Mouse (Mus musculus): Measurements from ENCODE around the gene S100a1. TPM values are rescaled to one million over a fixed set of nuclear protein-coding genes. Genes with fewer than 3 reads are reported as not detected.

Gene S100a1
- polyA plus RNA-seq, 1 experiment from 2014 or later, result 137 TPM

DNA sequence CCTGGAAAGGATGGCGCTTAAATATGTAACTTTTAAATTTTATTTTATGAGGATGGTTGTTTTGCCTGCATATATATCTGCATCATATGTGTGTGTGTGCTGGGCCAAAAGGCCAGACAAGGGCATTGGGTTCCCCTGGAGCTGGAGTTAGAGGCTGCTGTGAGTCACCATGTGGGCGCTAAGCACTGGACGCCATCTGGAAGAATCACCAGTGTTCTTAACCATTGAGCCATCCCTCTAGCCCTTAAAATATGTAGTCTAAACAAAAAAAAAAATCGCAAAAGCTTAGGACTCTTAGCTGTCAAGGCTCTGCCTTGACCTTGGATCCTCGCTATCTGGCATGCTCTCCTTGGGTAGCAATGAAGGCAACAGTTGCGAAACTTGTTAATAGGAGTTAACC lies 25.6 kb downstream of the S100a1 start:
- 90% methylated on average over 6 of the region's 6 CpGs for WGBS (ENCODE audit: insufficient replicate concordance)
- H3K4me1 ChIP-seq (ENCODE audit: control insufficient read depth, insufficient read depth, low read length), result peaks cover 6% of the 10 kb centered on the region; the same call in 1 of the 2 replicates
- H3K4me2 ChIP-seq, result no peak overlapping the region
- H3K9me3 ChIP-seq (replicated peaks; ENCODE audit: control insufficient read depth, low read length), result no peaks in the 10 kb centered on the region
- H3K27ac ChIP-seq (ENCODE audit: low read depth, low read length), result no peak overlapping the region
- no peaks in the 10 kb centered on the region for H3K27me3 ChIP-seq (ENCODE audit: control insufficient read depth, insufficient read depth, low read length)
- H3K4me3 ChIP-seq (ENCODE audit: low read depth, low read length), result no peak overlapping the region
- ATAC-seq (replicated peaks; ENCODE audit: insufficient number of reproducible peaks, low FRiP score, low TSS enrichment), result no peak
- H3K36me3 ChIP-seq (ENCODE audit: control insufficient read depth, insufficient read depth, low read length), result peaks cover 21% of the 10 kb centered on the region
- H3K9ac ChIP-seq (ENCODE audit: low read depth, low read length), result no peak overlapping the region

DNA sequence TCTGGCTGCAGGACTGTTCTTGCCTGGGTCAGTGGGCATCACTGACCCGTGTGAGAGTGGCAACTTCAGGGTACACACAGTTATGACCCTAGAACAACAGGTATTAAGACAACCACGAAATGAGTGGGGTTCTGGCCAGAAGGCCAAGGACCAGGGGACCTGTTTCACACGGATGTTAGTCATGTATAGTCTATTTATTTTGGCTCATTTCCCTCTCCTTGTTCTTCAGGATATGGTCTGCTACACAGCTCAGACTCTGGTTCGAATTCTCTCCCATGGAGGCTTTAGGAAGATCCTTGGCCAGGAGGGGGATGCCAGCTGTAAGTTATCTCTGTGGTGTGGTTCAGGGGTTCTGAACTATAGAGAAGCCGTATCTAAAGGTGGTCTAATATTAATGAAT lies 27.2 kb downstream of the S100a1 start:
- 80% methylated on average over 5 of the region's 5 CpGs for WGBS (ENCODE audit: insufficient replicate concordance)

DNA sequence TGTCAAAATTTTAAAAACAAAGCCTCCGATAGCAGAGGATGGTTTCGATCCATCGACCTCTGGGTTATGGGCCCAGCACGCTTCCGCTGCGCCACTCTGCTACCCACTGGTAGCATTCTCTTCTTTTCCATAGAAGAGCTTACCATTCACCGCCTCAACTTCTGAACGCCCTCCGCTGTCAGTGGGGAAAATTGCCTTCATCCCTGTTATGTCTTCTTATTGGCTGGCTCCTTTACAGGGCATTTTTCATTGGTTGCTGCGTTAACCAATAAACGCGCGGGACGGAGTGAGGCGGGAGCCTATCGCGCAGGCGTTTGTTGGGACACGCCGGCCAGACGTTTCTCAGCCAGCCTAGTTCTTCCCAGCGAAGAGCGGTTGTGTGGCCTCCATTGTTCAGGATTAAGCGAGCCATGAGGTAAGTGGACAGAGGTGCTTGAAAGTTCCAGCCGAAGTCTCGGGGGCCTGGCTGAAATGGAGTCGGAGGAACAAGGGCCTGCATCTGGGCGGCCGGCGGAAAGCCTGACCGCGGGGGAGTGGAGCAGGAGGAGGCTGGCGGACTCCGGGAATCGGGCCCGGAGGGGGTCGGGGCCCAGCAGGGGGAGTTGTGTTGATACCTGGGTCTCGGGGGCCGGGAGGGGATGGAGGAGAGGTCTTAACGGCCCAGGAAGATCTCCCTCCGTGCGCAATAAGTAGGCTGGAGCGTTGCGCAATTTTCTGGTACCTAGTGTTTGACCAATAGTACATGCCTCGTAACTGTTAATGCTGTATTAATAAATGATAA lies 38.2 kb downstream of the S100a1 start, which contains the start of gene Ilf2:
Ilf2 (plus strand) TSS at position 296 of the 781 bp plus-strand sequence.
- Histone ChIP-seq H3K4me2 (peak within 1 kb of the TSS; percentile 85), H3K4me1 (ENCODE audit: control insufficient read depth, insufficient read depth, low read length) (peaks cover 6% of the 10 kb centered on the region; the same call in 1 of the 2 replicates), H3K4me3 (ENCODE audit: low read depth, low read length) (peak within 1 kb of the TSS; percentile 90), H3K36me3 (ENCODE audit: control insufficient read depth, insufficient read depth, low read length) (peaks cover 18% of the 10 kb centered on the region), H3K9me3 (replicated peaks; ENCODE audit: control insufficient read depth, low read length) (no peaks in the 10 kb centered on the region), H3K27ac (ENCODE audit: low read depth, low read length) (peak within 1 kb of the TSS; percentile 94), H3K27me3 (ENCODE audit: control insufficient read depth, insufficient read depth, low read length) (no peaks in the 10 kb centered on the region), H3K9ac (ENCODE audit: low read depth, low read length) (peak within 1 kb of the TSS; percentile 96)
- ATAC-seq (replicated peaks; ENCODE audit: insufficient number of reproducible peaks, low FRiP score, low TSS enrichment), result peak; percentile 99
- WGBS (ENCODE audit: insufficient replicate concordance), result under 1% methylated on average over 45 of the region's 45 CpGs

More for the DNA sequence above, 27.2 kb downstream of the S100a1 start:
- Histone ChIP-seq H3K36me3 (ENCODE audit: control insufficient read depth, insufficient read depth, low read length) (peaks cover 30% of the 10 kb centered on the region), H3K9ac (ENCODE audit: low read depth, low read length) (no peak overlapping the region), H3K4me1 (ENCODE audit: control insufficient read depth, insufficient read depth, low read length) (peaks cover 6% of the 10 kb centered on the region; the same call in 1 of the 2 replicates), H3K4me3 (ENCODE audit: low read depth, low read length) (no peak overlapping the region), H3K9me3 (replicated peaks; ENCODE audit: control insufficient read depth, low read length) (no peaks in the 10 kb centered on the region), H3K27me3 (ENCODE audit: control insufficient read depth, insufficient read depth, low read length) (no peaks in the 10 kb centered on the region), H3K27ac (ENCODE audit: low read depth, low read length) (no peak overlapping the region), H3K4me2 (no peak overlapping the region)
- no peak for ATAC-seq (replicated peaks; ENCODE audit: insufficient number of reproducible peaks, low FRiP score, low TSS enrichment)

DNA sequence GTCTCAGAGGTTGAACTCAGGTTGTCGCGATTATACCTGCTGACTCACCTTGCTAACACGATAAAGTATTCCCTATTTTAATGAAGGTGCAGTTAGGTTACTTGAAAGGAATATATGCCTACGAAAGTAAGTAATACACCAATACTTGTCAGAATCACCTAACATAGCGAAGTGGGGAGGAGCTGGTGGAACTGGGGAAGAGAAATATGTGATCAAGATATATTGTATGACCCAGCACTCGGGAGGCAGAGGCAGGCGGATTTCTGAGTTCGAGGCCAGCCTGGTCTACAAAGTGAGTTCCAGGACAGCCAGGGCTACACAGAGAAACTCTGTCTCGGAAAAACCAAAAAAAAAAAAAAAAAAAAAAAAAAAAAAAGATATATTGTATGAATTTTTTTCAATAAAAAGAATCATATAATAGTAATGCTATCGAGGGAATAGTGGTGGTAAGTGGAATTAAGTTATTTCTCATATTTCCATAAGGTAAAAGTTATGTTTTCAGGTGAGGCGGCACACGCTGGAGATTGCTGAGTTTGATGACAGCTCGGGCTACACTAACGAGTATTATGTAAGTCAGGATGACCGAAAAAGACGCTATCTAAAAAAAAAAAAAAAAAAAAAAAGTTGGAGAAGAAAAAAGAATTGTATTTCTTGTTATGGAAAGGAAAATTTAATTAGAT lies 38.9 kb downstream of the S100a1 start:
- Histone ChIP-seq H3K36me3 (ENCODE audit: control insufficient read depth, insufficient read depth, low read length) (peaks cover 13% of the 10 kb centered on the region), H3K4me2 (peak overlapping the region; percentile 52), H3K4me1 (ENCODE audit: control insufficient read depth, insufficient read depth, low read length) (peaks cover 6% of the 10 kb centered on the region; the same call in 1 of the 2 replicates), H3K9ac (ENCODE audit: low read depth, low read length) (no peak overlapping the region), H3K27me3 (ENCODE audit: control insufficient read depth, insufficient read depth, low read length) (no peaks in the 10 kb centered on the region), H3K4me3 (ENCODE audit: low read depth, low read length) (peak overlapping the region; percentile 38), H3K9me3 (replicated peaks; ENCODE audit: control insufficient read depth, low read length) (no peaks in the 10 kb centered on the region), H3K27ac (ENCODE audit: low read depth, low read length) (no peak overlapping the region)
- WGBS (ENCODE audit: insufficient replicate concordance), result 39% methylated on average over 15 of the region's 16 CpGs
- 0 out of 2 replicates have a peak, but pooled peaks have one; percentile 8 for ATAC-seq (replicated peaks; ENCODE audit: insufficient number of reproducible peaks, low FRiP score, low TSS enrichment)

DNA sequence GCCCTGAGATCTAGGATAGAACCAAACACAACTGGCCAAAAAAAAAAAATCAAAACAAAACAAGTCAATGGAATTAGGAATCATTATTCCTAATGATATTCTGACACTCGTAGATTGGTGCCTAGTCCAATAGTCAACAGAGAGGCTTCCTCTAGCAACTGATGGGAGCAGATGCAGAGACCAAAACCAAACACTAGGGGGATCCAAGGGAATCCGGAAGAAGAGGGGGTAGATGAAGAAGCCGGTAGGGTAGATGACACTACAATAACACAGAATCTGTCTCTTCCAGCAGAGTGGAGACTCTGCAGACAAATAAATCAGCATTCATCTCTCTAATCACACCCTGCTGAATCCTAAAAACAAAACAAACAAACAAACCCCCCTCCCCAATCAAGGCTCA lies 42.0 kb downstream of the S100a1 start:
- no peaks in the 10 kb centered on the region for H3K9me3 ChIP-seq (replicated peaks; ENCODE audit: control insufficient read depth, low read length)
- no peak overlapping the region for H3K27ac ChIP-seq (ENCODE audit: low read depth, low read length)
- no peaks in the 10 kb centered on the region for H3K36me3 ChIP-seq (ENCODE audit: control insufficient read depth, insufficient read depth, low read length)
- WGBS (ENCODE audit: insufficient replicate concordance), result 36% methylated on average over 3 of the region's 3 CpGs
- H3K4me1 ChIP-seq (ENCODE audit: control insufficient read depth, insufficient read depth, low read length), result peaks cover 6% of the 10 kb centered on the region; the same call in 1 of the 2 replicates
- no peak for ATAC-seq (replicated peaks; ENCODE audit: insufficient number of reproducible peaks, low FRiP score, low TSS enrichment)
- no peaks in the 10 kb centered on the region for H3K27me3 ChIP-seq (ENCODE audit: control insufficient read depth, insufficient read depth, low read length)
- H3K4me3 ChIP-seq (ENCODE audit: low read depth, low read length), result no peak overlapping the region
- no peak overlapping the region for H3K4me2 ChIP-seq
- no peak overlapping the region for H3K9ac ChIP-seq (ENCODE audit: low read depth, low read length)

DNA sequence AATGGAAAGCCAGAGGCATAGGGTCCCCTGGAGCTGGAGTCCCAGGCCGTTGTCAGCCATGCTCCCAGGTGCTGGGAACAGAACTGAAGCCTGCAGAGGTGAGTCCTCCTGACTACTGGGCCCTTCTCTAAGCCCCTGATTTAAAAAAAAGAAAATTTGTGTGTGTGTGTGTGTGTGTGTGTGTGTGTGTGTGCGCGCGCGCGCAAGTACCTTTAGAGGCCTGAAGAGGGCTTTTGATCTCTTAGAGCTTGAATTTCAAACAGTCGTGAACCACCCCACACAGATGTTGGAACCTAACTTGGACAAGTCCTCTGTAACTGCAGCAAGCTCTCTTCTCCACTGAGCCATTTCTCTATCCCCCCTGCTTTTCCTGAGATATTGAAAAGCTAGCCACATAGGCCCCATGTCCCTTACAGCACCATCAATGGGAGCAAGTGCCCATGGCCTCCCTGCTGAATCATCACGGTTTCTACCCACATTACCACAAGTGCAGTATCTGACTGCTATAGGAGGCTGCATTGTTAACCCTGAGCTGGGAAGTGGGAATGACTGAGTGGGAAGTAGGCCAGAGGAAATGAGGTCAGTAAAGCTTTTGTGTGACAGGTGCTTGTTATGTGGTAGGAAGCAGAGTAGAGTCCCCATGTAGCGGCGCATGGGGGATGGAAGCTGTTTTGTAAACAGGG lies 46.4 kb downstream of the S100a1 start:
- no peaks in the 10 kb centered on the region for H3K9me3 ChIP-seq (replicated peaks; ENCODE audit: control insufficient read depth, low read length)
- no peak for ATAC-seq (replicated peaks; ENCODE audit: insufficient number of reproducible peaks, low FRiP score, low TSS enrichment)
- H3K36me3 ChIP-seq (ENCODE audit: control insufficient read depth, insufficient read depth, low read length), result no peaks in the 10 kb centered on the region
- 93% methylated on average over 10 of the region's 10 CpGs for WGBS (ENCODE audit: insufficient replicate concordance)
- no peak overlapping the region for H3K27ac ChIP-seq (ENCODE audit: low read depth, low read length)
- H3K27me3 ChIP-seq (ENCODE audit: control insufficient read depth, insufficient read depth, low read length), result peaks cover 28% of the 10 kb centered on the region
- H3K9ac ChIP-seq (ENCODE audit: low read depth, low read length), result no peak overlapping the region
- H3K4me3 ChIP-seq (ENCODE audit: low read depth, low read length), result no peak overlapping the region
- H3K4me2 ChIP-seq, result no peak overlapping the region
- H3K4me1 ChIP-seq (ENCODE audit: control insufficient read depth, insufficient read depth, low read length), result peaks cover 9% of the 10 kb centered on the region

DNA sequence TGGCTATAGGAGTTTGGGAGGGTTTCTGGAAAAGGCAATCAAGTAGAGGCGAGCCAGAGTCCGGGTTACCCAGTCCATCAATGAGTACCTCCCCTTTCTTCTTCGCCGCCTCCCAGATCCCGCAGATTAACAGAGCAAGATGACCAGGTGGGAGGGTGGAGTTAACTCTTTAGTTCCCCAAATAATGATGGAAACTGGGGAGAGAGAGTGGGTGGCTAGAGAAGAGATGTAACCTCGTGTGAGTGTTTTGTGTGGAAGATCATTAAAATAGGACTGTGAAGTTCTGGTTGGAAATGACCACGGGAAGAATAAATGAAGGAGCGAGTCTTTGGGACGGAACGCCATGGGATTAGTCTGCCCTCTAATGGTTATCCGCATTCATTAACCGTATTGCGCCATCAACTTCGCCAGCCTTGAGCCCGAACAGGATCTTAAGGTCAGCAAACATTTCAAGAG lies 47.9 kb downstream of the S100a1 start:
- no peak overlapping the region for H3K27ac ChIP-seq (ENCODE audit: low read depth, low read length)
- peaks cover 15% of the 10 kb centered on the region for H3K4me1 ChIP-seq (ENCODE audit: control insufficient read depth, insufficient read depth, low read length)
- H3K27me3 ChIP-seq (ENCODE audit: control insufficient read depth, insufficient read depth, low read length), result peaks cover 28% of the 10 kb centered on the region
- peak overlapping the region; percentile 75 for H3K4me2 ChIP-seq
- ATAC-seq (replicated peaks; ENCODE audit: insufficient number of reproducible peaks, low FRiP score, low TSS enrichment), result no peak
- under 1% methylated on average over 15 of the region's 15 CpGs for WGBS (ENCODE audit: insufficient replicate concordance)
- no peak overlapping the region for H3K9ac ChIP-seq (ENCODE audit: low read depth, low read length)
- no peaks in the 10 kb centered on the region for H3K36me3 ChIP-seq (ENCODE audit: control insufficient read depth, insufficient read depth, low read length)
- H3K4me3 ChIP-seq (ENCODE audit: low read depth, low read length), result peak overlapping the region; percentile 60
- H3K9me3 ChIP-seq (replicated peaks; ENCODE audit: control insufficient read depth, low read length), result no peaks in the 10 kb centered on the region

DNA sequence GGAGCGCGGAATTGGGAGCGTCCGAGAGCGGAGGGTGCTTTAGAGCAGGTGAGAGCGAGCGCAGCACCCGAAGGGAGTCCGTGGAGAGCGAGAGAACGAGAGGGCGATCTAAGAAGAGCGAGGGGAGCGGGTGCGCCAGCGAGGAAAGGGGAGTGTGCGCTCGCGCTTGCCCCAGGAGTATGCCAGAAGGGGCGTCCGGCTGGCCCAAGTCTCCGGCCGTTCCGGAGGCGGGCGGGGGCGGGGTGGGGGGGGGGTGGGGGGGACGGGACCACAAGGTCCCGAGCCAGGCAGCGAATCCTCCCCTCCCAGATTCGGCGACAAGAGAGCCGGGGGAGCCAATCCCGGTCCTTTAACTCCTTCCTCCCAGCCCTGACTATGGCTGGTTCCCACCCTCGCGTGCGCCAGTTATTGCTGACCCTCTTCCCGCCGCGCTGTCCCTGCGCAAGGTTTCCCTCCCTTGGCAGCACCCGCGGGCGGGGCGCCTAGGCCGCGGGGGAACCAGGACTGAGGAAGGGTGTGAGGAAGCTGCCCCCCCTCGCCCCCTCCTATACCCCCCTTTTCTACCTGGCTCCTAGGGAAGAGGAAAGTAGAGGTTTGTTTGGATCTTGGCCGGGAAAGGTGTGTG lies 48.4 kb downstream of the S100a1 start, which contains the start of gene Npr1:
Npr1 (minus strand) TSS at position 181 of the 625 bp plus-strand sequence.
- Histone ChIP-seq H3K4me3 (ENCODE audit: low read depth, low read length) (peak within 1 kb of the TSS; percentile 60), H3K27ac (ENCODE audit: low read depth, low read length) (no peak within 1 kb of the TSS), H3K9ac (ENCODE audit: low read depth, low read length) (peak within 1 kb of the TSS; percentile 67), H3K4me2 (peak within 1 kb of the TSS; percentile 75), H3K36me3 (ENCODE audit: control insufficient read depth, insufficient read depth, low read length) (no peaks in the 10 kb centered on the region), H3K27me3 (ENCODE audit: control insufficient read depth, insufficient read depth, low read length) (peaks cover 28% of the 10 kb centered on the region), H3K4me1 (ENCODE audit: control insufficient read depth, insufficient read depth, low read length) (peaks cover 15% of the 10 kb centered on the region), H3K9me3 (replicated peaks; ENCODE audit: control insufficient read depth, low read length) (no peaks in the 10 kb centered on the region)
- peak; percentile 53 for ATAC-seq (replicated peaks; ENCODE audit: insufficient number of reproducible peaks, low FRiP score, low TSS enrichment)
- WGBS (ENCODE audit: insufficient replicate concordance), result under 1% methylated on average over 32 of the region's 49 CpGs
